Mouse (Mus musculus) testis, postnatal 10 days (tissue): ENCODE measurements at regions not wholly inside any gene's neighbourhood (a gene's known extent, or its start where the extent isn't known, plus 50 kb on each side); places are given as distances from the start of the nearest gene placed in this dataset.

Source experiments
- DNase-seq: peaks from one replicate; pipeline ENCODE4 v3.0.0; 2021; ENCODE audit warnings: low spot score

GRCm38 (mm10) chr4:71663397-71663796, 94.4 kb downstream of the Gm11232 start:
- DNase-seq = no peak

- DNase-seq = no peak
Measured at GRCm38 (mm10) chr4:71640521-71640920, 117.2 kb downstream of the Gm11232 start.

- DNase-seq = no peak
Measured at GRCm38 (mm10) chr4:71627088-71627487, 130.7 kb downstream of the Gm11232 start.

- DNase-seq = no peak
Measured at GRCm38 (mm10) chr4:71626626-71627025, 131.1 kb downstream of the Gm11232 start.

- DNase-seq = no peak
Measured at GRCm38 (mm10) chr4:71624771-71625170, 133.0 kb downstream of the Gm11232 start.

- DNase-seq = no peak
Measured at GRCm38 (mm10) chr4:71613720-71614119, 144.0 kb downstream of the Gm11232 start.

- DNase-seq = no peak
Measured at GRCm38 (mm10) chr4:71585880-71586279, 171.9 kb downstream of the Gm11232 start.

GRCm38 (mm10) chr4:71560656-71561055, 197.1 kb downstream of the Gm11232 start:
- DNase-seq = no peak

- DNase-seq = no peak
Measured at GRCm38 (mm10) chr4:71539200-71539599, 218.6 kb downstream of the Gm11232 start.

- DNase-seq = no peak
Measured at GRCm38 (mm10) chr4:71537971-71538370, 219.8 kb downstream of the Gm11232 start.

- DNase-seq = no peak
Measured at GRCm38 (mm10) chr4:71524255-71524970, 233.4 kb downstream of the Gm11232 start.

GRCm38 (mm10) chr4:71520751-71521150, 237.0 kb downstream of the Gm11232 start:
- no peak for DNase-seq

GRCm38 (mm10) chr4:71517921-71518404, 239.8 kb downstream of the Gm11232 start:
- no peak for DNase-seq

GRCm38 (mm10) chr4:71506911-71507310, 250.9 kb downstream of the Gm11232 start:
- no peak for DNase-seq

GRCm38 (mm10) chr4:71489788-71490187, 268.0 kb downstream of the Gm11232 start:
- no peak for DNase-seq

GRCm38 (mm10) chr4:71488663-71489161, 269.1 kb downstream of the Gm11232 start:
- no peak for DNase-seq

- no peak for DNase-seq
Measured at GRCm38 (mm10) chr4:71488059-71488458, 269.7 kb downstream of the Gm11232 start.

GRCm38 (mm10) chr4:71480960-71481359, 276.8 kb downstream of the Gm11232 start:
- DNase-seq = no peak

GRCm38 (mm10) chr4:71470580-71470979, 287.2 kb downstream of the Gm11232 start:
- no peak for DNase-seq

- DNase-seq = no peak
Measured at GRCm38 (mm10) chr4:71454811-71455210, 303.0 kb downstream of the Gm11232 start.

- DNase-seq = no peak
Measured at GRCm38 (mm10) chr4:71453499-71453898, 304.3 kb downstream of the Gm11232 start.

- DNase-seq = no peak
Measured at GRCm38 (mm10) chr4:71446461-71446860, 311.3 kb downstream of the Gm11232 start.

GRCm38 (mm10) chr4:71431245-71431929, 326.4 kb downstream of the Gm11232 start:
- DNase-seq = no peak
